Mouse (Mus musculus): ENCODE data around the gene Itgal. TPM values are rescaled to one million over a fixed set of nuclear protein-coding genes. Genes with fewer than 3 reads are reported as not detected.

Gene Itgal
- polyA plus RNA-seq, 1 experiment from 2014 or later, result 1.2 TPM

DNA sequence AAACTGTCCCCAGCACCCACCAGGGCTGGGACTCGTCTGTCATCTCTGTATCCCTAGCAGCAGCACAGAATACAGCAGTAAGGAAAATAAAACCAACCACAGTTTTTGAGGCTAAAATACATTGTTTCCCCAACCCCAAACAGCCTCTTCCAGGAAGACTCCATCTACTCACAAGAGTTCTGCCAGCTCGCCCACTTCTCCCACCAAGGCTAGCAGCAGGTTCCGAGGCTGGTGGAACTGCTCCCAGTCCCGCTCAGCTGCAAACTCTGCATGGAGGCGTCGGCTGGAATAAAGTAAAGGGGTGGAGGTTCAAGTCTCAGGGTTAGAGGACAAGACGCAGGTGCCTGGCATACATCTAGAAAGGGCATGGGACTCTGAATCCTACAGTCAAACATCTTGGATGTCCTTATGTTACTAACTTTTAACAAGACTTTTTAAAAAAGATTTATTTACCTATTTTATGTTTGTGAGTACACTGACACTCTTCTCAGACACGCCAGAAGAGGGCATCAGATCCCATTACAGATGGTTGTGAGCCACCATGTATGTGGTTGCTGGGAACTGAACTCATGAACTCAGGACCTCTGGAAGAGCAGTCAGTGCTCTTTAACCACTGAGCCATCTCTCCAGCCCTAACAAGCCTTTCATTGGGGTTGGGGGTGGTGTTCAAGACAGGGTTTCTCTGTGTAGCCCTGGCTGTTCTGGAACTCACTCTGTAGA lies 36.7 kb upstream of the Itgal start:
- 78% methylated on average over 8 of the region's 8 CpGs for WGBS
- Histone ChIP-seq H3K27ac (ENCODE audit: low read depth, low read length) (no peak overlapping the region), H3K9me3 (ENCODE audit: control insufficient read depth, low read length) (no peaks in the 10 kb centered on the region), H3K4me2 (ENCODE audit: low read depth) (peak overlapping the region; percentile 95), H3K4me3 (ENCODE audit: low read depth, low read length) (peak overlapping the region; percentile 71), H3K4me1 (ENCODE audit: control insufficient read depth, insufficient read depth, low read length) (peaks cover 10% of the 10 kb centered on the region; the same call in 1 of the 2 replicates), H3K27me3 (ENCODE audit: control insufficient read depth, insufficient read depth, low read length) (no peaks in the 10 kb centered on the region), H3K9ac (ENCODE audit: low read length) (no peak overlapping the region), H3K36me3 (ENCODE audit: control insufficient read depth, insufficient read depth, low read length) (no peaks in the 10 kb centered on the region)
- ATAC-seq (ENCODE audit: insufficient read depth, low FRiP score, low TSS enrichment) (no peak), DNase-seq (ENCODE audit: low spot score) (no peak)

DNA sequence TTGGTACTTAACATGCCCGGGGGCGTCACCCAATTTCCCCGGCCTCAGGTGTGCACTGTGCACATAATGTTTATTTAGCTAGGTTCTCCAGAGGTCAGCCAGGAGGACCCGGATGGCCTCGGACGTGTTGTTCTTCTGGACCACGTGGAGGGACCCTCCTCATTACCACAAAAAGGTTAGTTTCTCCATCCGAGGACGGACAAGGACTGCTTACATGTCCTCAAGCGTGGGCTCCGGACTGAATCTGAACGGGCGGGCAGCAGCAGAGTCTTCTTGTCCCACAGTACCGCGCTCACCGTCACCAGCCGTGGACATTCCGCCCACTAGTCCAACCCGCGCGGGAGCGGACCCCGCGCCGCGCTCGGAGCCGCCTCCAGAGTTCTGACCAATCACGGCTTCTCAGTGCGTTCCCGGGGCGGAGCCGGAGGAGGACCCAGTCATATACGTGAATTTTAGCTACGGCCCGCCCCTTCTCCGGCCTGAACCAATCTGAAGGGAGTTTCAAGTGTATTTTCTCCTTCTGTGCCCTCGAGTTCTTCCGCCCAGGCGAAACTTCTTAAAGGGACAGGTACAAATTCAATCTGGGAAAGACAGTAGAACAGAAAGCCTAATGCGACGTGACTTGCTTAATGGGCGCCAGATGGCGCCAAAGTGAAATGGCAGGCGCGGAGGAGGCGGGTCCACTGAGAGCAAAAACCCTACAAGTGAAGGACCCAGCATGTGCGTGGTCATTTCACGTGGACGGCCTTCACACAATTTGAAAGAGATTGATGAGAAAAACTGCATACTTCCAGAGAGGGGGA lies 35.5 kb upstream of the Itgal start, which contains the start of gene Dctpp1:
Gene Dctpp1 (minus strand): TSS at position 401 of the 803 bp plus-strand sequence.
- H3K4me2 ChIP-seq (ENCODE audit: low read depth), result peak within 1 kb of the TSS; percentile 95
- no peaks in the 10 kb centered on the region for H3K9me3 ChIP-seq (ENCODE audit: control insufficient read depth, low read length)
- H3K36me3 ChIP-seq (ENCODE audit: control insufficient read depth, insufficient read depth, low read length), result no peaks in the 10 kb centered on the region
- peak within 1 kb of the TSS; percentile 71 for H3K9ac ChIP-seq (ENCODE audit: low read length)
- DNase-seq (ENCODE audit: low spot score), result peak; percentile 98
- H3K4me3 ChIP-seq (ENCODE audit: low read depth, low read length), result peak within 1 kb of the TSS; percentile 71
- peak; percentile 98 for ATAC-seq (ENCODE audit: insufficient read depth, low FRiP score, low TSS enrichment)
- H3K27me3 ChIP-seq (ENCODE audit: control insufficient read depth, insufficient read depth, low read length), result no peaks in the 10 kb centered on the region
- WGBS, result under 1% methylated on average over 50 of the region's 50 CpGs
- 0 out of 2 replicates have a peak, but pooled peaks cover 2% of the 10 kb centered on the region for H3K4me1 ChIP-seq (ENCODE audit: control insufficient read depth, insufficient read depth, low read length)
- H3K27ac ChIP-seq (ENCODE audit: low read depth, low read length), result no peak within 1 kb of the TSS

DNA sequence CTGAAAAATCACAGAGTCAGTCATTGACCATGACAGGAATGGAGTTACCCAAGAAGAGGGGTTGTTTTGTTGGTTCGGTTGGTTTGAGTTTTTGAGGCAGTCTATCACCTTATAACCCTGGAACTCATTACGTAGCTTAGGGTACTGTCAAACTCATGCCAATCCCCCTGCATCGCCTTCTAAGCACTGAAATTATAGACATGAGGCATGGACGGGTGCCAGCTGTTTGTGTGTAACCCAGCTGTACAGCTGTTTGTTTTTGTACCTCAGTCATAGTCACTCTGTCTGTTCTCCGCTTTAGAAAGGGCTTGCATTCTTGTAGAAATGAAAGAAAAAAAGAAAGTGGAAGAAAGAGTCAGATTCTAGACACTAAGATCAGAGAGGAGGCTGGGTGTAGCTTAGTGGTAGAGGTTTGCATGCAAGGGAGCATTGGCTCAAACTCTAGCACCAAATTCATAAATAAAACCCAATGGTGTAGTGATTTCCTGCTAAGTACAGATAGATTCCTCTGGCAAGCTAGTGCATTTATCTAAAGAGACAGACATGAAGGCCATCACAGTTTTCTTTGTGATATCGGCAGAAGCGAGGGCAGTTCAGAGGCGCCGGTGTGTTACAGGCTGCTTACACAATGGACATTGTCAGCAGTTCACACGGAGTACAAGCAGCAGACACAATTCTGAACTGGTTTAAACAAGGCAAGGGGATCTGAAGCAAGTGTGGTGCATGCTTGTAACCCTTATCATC lies 33.7 kb upstream of the Itgal start:
- H3K9ac ChIP-seq (ENCODE audit: low read length), result no peak overlapping the region
- H3K4me1 ChIP-seq (ENCODE audit: control insufficient read depth, insufficient read depth, low read length), result 0 out of 2 replicates have a peak, but pooled peaks cover 2% of the 10 kb centered on the region
- 82% methylated on average over 10 of the region's 10 CpGs for WGBS
- H3K9me3 ChIP-seq (ENCODE audit: control insufficient read depth, low read length), result no peaks in the 10 kb centered on the region
- H3K27ac ChIP-seq (ENCODE audit: low read depth, low read length), result no peak overlapping the region
- H3K4me3 ChIP-seq (ENCODE audit: low read depth, low read length), result no peak overlapping the region
- ATAC-seq (ENCODE audit: insufficient read depth, low FRiP score, low TSS enrichment) (no peak), DNase-seq (ENCODE audit: low spot score) (no peak)
- no peaks in the 10 kb centered on the region for H3K36me3 ChIP-seq (ENCODE audit: control insufficient read depth, insufficient read depth, low read length)
- H3K27me3 ChIP-seq (ENCODE audit: control insufficient read depth, insufficient read depth, low read length), result no peaks in the 10 kb centered on the region
- no peak overlapping the region for H3K4me2 ChIP-seq (ENCODE audit: low read depth)

DNA sequence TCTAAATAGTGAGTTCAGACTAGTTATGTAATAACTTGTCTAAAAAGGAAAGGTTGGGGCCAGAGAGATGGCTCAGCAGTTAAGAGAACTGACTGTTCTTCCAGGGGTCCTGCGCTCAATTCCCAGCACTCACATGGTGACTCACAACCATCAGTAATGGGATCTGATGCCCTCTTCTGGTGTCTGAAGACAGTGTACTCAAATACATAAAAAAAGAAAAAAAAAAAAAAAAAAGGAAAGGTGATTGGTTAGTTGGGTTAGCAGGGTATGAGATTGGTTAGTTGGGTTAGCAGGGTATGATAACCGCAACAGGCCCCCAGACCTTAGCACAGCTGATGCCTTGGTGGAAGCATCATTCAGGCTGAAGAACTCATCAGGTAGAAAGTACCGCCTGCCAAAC lies 32.5 kb upstream of the Itgal start:
- ATAC-seq (ENCODE audit: insufficient read depth, low FRiP score, low TSS enrichment) (no peak), DNase-seq (ENCODE audit: low spot score) (no peak)
- 0 out of 2 replicates have a peak, but pooled peaks cover 2% of the 10 kb centered on the region for H3K4me1 ChIP-seq (ENCODE audit: control insufficient read depth, insufficient read depth, low read length)
- 94% methylated on average over 3 of the region's 3 CpGs for WGBS
- H3K9ac ChIP-seq (ENCODE audit: low read length), result no peak overlapping the region
- H3K27me3 ChIP-seq (ENCODE audit: control insufficient read depth, insufficient read depth, low read length), result no peaks in the 10 kb centered on the region
- H3K4me2 ChIP-seq (ENCODE audit: low read depth), result no peak overlapping the region
- no peak overlapping the region for H3K27ac ChIP-seq (ENCODE audit: low read depth, low read length)
- no peak overlapping the region for H3K4me3 ChIP-seq (ENCODE audit: low read depth, low read length)
- H3K9me3 ChIP-seq (ENCODE audit: control insufficient read depth, low read length), result no peaks in the 10 kb centered on the region
- H3K36me3 ChIP-seq (ENCODE audit: control insufficient read depth, insufficient read depth, low read length), result no peaks in the 10 kb centered on the region

DNA sequence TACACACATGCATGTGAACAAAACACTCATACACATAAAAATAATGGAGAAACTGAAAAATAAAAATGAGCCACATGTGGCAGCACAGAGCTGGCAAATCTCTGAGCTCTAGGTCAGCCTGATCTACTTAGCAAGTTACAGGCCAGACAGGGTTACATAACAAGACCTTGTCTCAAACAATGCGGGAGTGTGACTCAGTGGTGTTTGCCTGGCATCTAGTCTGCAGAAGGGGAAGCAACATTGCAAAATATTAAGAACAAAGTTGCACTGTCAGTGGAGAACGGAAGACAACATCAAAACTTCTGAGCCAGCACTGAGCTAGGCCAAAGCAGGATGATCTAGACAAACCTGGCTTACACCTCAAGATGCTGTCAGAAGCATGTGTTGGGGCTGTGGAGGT lies 25.8 kb upstream of the Itgal start:
- H3K4me1 ChIP-seq (ENCODE audit: control insufficient read depth, insufficient read depth, low read length), result peaks cover 7% of the 10 kb centered on the region
- WGBS, result 91% methylated on average over 2 of the region's 2 CpGs
- H3K9me3 ChIP-seq (ENCODE audit: control insufficient read depth, low read length), result no peaks in the 10 kb centered on the region
- no peak for DNase-seq (ENCODE audit: low spot score)
- H3K36me3 ChIP-seq (ENCODE audit: control insufficient read depth, insufficient read depth, low read length), result no peaks in the 10 kb centered on the region
- H3K4me3 ChIP-seq (ENCODE audit: low read depth, low read length), result no peak overlapping the region
- H3K27me3 ChIP-seq (ENCODE audit: control insufficient read depth, insufficient read depth, low read length), result no peaks in the 10 kb centered on the region
- ATAC-seq (ENCODE audit: insufficient read depth, low FRiP score, low TSS enrichment), result no peak
- H3K9ac ChIP-seq (ENCODE audit: low read length), result no peak overlapping the region
- H3K4me2 ChIP-seq (ENCODE audit: low read depth), result no peak overlapping the region
- no peak overlapping the region for H3K27ac ChIP-seq (ENCODE audit: low read depth, low read length)

DNA sequence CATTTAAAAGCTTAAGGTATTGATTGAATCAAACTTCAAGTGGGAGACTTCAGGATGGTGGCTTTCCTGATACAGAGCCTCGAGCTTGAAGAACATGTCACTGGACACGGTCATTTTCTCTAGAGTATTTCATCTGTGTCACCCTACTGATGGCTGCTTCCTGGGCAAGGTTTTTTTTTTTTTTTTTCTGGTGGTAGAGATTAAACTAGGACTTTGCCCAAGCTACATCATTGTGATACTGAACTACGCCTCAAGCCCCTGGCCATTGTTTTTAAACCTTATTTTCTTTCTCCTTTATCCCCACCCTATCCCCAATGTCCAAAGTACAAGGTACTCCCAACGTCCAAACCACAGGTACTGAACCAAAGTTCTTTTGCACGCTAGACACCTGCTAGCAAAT lies 25.4 kb upstream of the Itgal start:
- DNase-seq (ENCODE audit: low spot score), result no peak
- Histone ChIP-seq H3K27me3 (ENCODE audit: control insufficient read depth, insufficient read depth, low read length) (no peaks in the 10 kb centered on the region), H3K9ac (ENCODE audit: low read length) (no peak overlapping the region), H3K27ac (ENCODE audit: low read depth, low read length) (no peak overlapping the region), H3K4me3 (ENCODE audit: low read depth, low read length) (no peak overlapping the region), H3K9me3 (ENCODE audit: control insufficient read depth, low read length) (no peaks in the 10 kb centered on the region), H3K4me2 (ENCODE audit: low read depth) (no peak overlapping the region), H3K4me1 (ENCODE audit: control insufficient read depth, insufficient read depth, low read length) (peaks cover 7% of the 10 kb centered on the region), H3K36me3 (ENCODE audit: control insufficient read depth, insufficient read depth, low read length) (no peaks in the 10 kb centered on the region)
- WGBS, result 93% methylated on average over 5 of the region's 5 CpGs
- no peak for ATAC-seq (ENCODE audit: insufficient read depth, low FRiP score, low TSS enrichment)

DNA sequence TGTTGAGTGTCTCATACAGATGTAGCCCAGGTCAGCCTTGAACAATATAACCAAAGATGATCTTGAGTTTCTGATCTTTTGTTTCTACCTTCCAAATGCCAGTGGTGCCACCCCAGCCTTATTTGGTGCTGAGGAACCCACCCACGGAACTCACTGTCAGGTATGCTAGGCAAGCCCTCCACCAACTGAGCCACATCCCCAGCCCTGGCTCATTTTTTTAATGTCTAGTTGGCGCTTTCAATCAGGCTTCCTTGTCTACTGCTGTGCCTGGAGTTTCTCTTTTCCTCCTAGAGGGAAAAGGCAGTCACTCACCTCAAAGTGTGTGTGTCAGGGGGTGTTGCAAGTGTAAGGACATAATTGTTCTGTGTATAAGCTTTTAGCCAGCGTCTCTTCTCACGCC lies 25.0 kb upstream of the Itgal start:
- H3K4me1 ChIP-seq (ENCODE audit: control insufficient read depth, insufficient read depth, low read length), result peaks cover 7% of the 10 kb centered on the region
- no peak overlapping the region for H3K4me2 ChIP-seq (ENCODE audit: low read depth)
- WGBS, result 90% methylated on average over 4 of the region's 4 CpGs
- H3K27me3 ChIP-seq (ENCODE audit: control insufficient read depth, insufficient read depth, low read length), result no peaks in the 10 kb centered on the region
- H3K4me3 ChIP-seq (ENCODE audit: low read depth, low read length), result no peak overlapping the region
- no peaks in the 10 kb centered on the region for H3K36me3 ChIP-seq (ENCODE audit: control insufficient read depth, insufficient read depth, low read length)
- ATAC-seq (ENCODE audit: insufficient read depth, low FRiP score, low TSS enrichment) (no peak), DNase-seq (ENCODE audit: low spot score) (no peak)
- H3K9ac ChIP-seq (ENCODE audit: low read length), result no peak overlapping the region
- H3K27ac ChIP-seq (ENCODE audit: low read depth, low read length), result no peak overlapping the region
- no peaks in the 10 kb centered on the region for H3K9me3 ChIP-seq (ENCODE audit: control insufficient read depth, low read length)

DNA sequence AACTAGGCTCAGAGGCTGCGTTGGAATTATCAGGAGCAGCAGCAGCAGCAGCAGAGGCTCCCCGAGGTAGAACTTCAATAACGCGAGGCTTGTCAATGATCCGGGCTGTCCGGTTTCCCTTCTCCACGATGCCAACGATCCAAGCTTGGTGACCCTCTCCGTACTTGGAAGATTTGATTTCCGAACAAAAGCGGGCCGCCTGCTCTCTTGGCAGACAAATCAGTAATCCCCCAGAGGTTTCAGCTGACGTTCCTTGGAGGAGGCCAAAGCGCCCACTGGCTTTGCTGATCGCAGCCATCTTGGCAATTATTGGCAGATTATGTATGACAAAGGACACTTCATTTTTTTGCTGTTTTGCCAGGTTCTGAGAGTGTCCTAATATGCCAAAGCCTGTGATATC lies 23.5 kb upstream of the Itgal start:
- peaks cover 7% of the 10 kb centered on the region for H3K4me1 ChIP-seq (ENCODE audit: control insufficient read depth, insufficient read depth, low read length)
- H3K9ac ChIP-seq (ENCODE audit: low read length), result no peak overlapping the region
- H3K4me2 ChIP-seq (ENCODE audit: low read depth), result peak overlapping the region; percentile 93; the same call in 1 of the 2 replicates
- no peaks in the 10 kb centered on the region for H3K36me3 ChIP-seq (ENCODE audit: control insufficient read depth, insufficient read depth, low read length)
- 96% methylated on average over 15 of the region's 15 CpGs for WGBS
- 0 out of 2 replicates have a peak overlapping the region, but pooled peaks have one; percentile 86 for H3K4me3 ChIP-seq (ENCODE audit: low read depth, low read length)
- ATAC-seq (ENCODE audit: insufficient read depth, low FRiP score, low TSS enrichment) (no peak), DNase-seq (ENCODE audit: low spot score) (no peak)
- no peak overlapping the region for H3K27ac ChIP-seq (ENCODE audit: low read depth, low read length)
- no peaks in the 10 kb centered on the region for H3K9me3 ChIP-seq (ENCODE audit: control insufficient read depth, low read length)
- H3K27me3 ChIP-seq (ENCODE audit: control insufficient read depth, insufficient read depth, low read length), result no peaks in the 10 kb centered on the region

All from neural tube, embryonic 11.5 days (tissue).